Mouse (Mus musculus) left cerebral cortex, adult 8-10 months (tissue): Measurements from ENCODE around the gene Rps25. TPM values are rescaled to one million over a fixed set of nuclear protein-coding genes. Genes with fewer than 3 reads are reported as not detected.
"Not testable (repeated sequence)": the region's sequence is repeated elsewhere in the genome, so short reads cannot be mapped to it uniquely, and the experiment has no call there.

Experiments
- DNase-seq, 2 experiments: peaks; one replicate each; pipeline ENCODE4 v3.0.0; 2022; ENCODE audit warnings: low spot score in 2 of 2
- total RNA-seq, 4 experiments: library from RNA; stranded (reverse); gene quantifications; 2 replicates each; pipeline ENCODE4 v1.2.4; 2022

The Rps25 gene
- 100 to 1,000 TPM; 768 to 851 (median 802) TPM for total RNA-seq

DNA sequence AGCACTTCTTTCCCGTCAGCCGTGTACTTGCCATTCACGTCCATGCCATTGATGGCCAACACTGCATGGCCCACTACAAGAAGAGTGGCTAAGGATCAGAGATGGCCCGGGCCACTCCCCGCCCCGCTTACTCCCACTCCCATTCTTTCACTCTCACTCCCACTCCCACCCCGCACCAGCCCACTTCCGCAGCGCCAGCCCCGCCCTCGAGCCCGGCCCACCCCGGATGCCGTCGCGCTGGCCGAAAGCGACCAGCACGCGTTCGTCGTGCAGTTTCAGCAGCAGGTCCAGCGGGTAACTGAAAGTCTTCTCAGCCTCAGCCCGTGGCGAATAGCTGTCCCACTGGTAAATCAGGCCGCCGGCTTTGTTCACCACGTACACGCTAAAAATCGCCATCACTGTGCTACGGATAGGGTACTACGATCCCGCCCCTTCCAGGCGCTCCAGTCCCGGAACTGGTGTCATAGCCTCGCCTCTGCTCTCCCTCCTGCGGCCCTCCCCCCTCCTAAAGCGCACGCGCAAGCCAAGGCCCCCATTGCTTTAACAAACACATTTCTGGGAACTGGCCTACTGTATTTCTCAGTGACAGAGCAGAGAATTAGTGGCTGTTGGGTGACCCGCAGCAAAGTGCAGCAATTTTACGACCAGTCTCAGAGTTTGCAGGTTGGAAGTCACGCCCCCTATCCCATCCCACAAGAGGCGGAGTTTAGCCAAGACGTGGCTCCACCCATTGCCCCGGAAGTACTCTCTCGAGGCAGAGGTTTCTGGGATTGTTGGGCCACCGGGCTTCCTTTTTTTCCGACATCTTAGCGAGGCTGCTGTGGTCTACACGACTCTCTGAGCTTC is at the start of gene Rps25, which contains the start of gene Trappc4:
Gene Rps25, plus strand, starts transcription at position 234 of the 846 bp plus-strand sequence.
Gene Trappc4, minus strand, starts transcription at position 695 of the 846 bp plus-strand sequence.
- peak; percentile 89 for DNase-seq

DNA sequence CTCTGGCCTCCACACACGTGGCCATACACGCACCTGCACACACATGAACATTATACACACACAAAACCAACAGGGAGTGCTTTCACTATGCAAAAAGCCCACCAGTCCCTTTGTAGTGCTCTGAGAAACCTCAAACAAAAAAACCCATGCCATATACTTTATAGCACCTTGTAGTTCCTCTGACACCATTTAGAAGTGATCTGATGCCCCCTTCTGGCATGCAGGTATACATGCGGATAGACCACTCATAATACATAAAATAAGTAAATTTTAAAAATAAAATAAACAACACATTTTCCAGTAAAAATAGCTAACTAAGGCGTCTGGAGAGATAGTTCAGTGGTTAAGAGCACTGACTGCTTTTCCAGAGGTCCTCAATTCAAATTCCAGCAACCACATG is 49.7 kb upstream of the Rps25 start:
- DNase-seq: no peak

DNA sequence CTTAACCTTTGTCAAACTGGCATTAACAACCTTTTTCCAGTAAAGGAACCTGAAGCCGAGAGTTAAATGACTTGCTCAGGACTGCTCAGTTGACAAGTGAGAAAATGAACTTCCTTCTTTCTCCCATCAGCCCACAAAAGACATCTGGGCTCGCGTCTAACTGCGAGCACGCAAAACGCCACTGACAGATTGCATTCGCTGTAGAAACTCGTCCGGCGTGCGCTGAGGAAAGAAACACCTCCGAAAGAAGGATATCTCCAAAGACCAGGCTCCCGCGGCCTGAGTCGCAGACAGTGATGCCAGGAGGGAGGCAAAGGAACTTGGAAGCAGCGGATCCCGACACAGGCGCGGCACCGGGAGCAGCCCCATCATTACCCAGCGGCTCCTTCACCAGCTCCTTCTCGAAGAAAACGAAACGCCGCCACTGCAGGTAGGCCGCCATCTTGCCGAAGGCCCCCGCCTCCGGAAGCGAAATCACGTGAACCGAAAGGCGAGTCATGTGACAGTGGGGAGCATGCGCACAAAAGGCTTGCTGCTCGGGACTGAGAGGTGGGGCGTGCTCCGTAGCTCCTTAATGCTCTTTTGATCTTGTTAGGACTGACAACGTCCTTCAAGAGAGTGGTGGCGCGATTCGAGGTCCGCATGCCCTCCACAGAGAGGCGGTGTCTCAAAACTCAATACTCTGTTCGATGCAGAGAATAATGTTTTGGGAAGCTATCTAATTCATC is 45.6 kb upstream of the Rps25 start, which contains the start of gene Vps11:
Gene Vps11, minus strand, starts transcription at position 481 of the 728 bp plus-strand sequence.
- peak; percentile 89 to 91 for DNase-seq

DNA sequence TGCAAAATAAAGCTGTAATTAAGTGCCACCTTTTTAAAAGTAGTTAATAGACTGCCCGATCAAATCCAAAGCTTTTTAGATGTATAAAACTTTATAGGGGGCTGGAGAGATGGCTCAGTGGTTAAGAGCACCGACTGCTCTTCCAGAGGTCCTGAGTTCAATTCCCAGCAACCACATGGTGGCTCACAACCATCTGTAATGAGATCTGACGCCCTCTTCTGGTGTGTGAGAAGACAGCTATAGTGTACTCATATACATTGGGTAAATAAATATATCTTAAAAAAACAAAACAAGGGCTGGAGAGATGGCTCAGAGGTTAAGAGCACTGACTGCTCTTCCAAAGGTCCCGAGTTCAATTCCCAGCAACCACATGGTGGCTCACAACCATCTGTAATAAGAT is 45.0 kb upstream of the Rps25 start:
- not testable (repeated sequence) for DNase-seq

DNA sequence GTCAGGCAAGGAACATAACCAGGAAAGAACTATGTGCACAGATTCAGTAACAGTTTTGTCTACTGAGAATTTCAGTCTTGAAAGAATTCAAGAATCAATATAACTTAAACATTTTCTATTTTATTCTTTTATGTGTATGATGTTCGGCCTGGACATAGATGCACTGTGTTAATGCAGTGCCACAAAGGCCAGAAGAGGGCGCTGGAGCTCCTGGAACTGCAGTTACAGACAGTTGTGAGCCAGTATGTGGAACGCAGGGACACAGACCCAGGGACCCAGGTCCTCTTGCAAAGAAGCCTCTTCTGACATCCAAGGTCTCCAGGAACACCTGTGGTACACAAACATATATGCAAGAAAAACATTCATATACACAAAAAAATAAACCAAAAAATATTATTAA is 42.5 kb upstream of the Rps25 start:
- no peak for DNase-seq

DNA sequence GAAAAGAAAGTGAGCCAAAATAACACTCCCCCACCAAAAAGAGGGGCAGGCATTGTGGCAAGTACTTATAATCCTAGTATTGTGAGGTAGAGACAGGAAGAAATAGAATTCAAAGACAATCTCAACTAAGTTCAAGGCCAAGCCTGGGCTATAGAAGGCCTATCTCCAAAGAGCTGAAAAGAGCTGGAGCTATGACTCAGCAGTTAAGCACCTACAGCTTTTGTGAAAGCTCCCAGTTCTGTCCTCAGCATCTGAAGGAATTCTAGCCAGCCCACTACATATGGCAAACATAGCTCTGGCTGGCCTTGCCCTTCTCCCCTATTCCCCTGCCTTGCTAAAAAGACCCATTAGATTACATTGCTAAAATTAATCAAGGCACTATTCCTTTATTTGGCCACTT is 33.6 kb upstream of the Rps25 start:
- DNase-seq: no peak

DNA sequence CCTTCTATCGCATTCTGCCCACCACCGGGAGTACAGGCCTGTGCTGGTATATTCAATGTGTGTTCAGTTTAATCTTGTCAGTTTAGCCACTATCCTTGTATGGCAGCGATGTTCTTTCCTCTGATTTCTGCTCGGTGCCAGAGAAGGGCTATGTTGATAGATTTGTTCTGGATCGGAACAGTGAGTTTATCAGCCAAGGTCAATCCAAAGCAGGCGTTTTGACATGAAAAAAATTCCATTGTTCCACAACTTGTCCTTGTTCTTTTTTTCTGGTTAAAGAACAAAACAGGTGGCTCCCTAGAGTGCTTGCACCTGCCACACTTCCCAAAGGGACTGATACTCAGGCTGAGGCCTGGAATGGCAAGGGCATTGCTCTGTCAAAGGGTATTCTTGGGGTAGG is 30.8 kb upstream of the Rps25 start:
- DNase-seq: no peak

DNA sequence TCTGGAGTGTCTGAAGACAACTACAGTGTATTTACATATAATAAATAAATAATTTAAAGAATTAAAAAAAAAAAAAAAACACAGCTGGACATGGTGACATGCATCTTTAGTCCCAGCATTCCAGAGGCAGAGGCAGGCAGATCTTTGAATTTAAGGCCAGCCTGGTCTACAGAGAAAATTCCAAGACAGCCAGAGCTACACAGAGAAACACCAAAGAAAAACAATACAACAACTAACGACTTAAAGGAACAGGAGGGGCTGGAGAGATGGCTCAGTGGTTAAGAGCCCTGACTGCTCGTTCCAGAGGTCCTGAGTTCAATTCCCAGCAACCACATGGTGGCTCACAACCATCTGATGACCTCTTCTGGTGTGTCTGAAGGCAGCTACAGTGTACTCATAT is 29.6 kb upstream of the Rps25 start:
- DNase-seq: not testable (repeated sequence)

DNA sequence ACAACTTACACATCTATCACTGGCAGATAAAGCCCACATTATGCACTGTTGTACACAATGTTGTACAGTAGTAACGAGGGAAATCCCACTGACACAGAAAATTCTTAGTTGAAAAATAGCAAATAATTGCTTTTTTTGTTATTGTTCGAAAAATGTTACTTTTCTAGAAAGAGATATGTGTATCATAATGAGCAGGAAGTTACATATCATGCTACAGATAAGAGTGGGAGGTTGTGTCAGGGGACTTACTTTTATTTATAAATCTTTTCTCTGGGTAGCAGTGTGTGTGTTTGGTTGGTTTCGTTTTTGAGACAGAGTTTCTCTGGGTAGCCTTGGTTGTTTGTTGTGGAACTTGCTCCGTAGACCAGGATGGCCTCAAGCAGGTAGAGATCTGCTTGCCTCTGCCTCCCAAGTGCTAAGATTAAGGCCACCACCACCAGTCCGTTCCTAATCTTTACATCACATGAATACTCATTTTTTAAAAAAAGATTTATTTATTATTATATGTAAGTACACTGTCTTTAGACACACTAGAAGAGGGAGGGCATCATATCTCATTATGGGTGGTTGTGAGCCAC is 28.7 kb upstream of the Rps25 start:
- no peak for DNase-seq

DNA sequence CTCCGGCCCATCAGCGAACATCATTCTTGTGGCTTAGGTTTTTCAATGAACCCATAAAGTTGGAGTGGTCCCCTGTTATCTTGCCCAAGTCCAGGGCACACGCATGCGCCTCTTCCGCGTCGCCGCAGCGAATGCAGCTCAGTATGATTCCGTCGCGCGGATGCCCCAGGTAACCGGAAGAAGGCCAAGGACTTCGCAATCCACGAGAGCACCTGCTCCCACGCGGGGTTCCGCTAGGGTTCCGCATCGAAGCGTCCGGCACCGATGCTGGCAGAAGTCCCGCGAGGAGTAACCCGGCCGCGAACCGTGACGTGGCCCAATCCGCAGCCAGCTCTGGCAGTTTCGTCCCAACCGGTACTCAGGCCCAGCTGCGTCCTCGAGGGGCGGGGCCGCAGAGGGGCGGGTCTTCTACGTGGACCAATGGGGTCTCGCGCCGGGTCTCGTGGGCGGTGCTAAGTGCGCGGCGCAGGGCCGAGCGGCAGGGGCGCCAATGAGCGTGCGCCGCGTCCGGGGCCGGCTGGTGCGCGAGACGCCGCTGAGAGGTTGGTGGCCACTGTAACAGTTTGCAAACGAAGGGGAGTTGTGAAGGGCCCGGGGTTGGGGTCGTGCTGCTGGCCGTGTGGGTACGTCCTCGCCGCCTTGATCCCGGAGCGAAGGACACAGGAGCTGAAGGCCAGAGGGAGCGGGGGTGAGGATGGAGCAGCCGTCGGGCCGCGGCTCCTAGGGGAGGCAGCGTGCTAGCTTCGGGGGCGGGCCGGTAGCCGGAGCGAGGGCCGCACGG is 27.7 kb upstream of the Rps25 start, which contains the start of gene Hyou1:
Gene Hyou1, plus strand, starts transcription at position 437 of the 781 bp plus-strand sequence.
- peak; percentile 98 for DNase-seq

DNA sequence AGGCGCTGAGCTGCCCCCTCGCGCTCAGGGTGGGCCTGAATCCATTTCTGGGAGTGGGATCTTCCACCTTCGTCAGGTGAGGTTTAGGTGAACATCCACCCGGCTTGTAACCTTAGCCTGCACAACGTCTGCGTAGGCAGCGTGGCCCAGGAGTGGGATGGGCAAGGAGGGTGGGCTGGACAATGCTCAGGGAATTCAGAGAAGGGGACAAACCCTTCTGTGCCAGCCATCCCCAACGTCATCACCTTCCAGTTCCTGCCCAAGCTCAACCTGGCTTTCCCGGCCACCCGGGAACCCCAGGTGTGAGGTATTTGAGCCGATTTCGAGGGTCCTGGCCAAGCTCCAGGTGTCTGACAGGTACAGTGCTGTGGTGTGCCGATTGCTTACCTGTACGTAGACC is 27.1 kb upstream of the Rps25 start:
- DNase-seq: peak in 1 of 2 experiments; percentile 33

DNA sequence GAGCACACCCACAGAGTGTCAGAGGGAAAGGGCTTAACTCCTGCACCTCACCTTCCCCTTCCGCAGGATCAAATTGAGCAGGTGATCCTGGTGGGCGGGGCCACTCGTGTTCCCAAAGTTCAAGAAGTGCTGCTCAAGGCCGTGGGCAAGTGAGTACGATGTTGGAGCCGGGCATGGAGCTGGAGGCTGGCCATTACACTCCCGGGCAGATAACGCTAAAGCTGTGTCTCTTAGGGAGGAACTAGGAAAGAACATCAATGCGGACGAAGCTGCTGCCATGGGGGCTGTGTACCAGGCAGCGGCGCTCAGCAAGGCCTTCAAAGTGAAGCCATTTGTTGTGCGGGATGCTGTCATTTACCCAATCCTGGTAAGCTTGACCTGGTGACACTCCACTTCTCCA is 22.3 kb upstream of the Rps25 start:
- DNase-seq: no peak

DNA sequence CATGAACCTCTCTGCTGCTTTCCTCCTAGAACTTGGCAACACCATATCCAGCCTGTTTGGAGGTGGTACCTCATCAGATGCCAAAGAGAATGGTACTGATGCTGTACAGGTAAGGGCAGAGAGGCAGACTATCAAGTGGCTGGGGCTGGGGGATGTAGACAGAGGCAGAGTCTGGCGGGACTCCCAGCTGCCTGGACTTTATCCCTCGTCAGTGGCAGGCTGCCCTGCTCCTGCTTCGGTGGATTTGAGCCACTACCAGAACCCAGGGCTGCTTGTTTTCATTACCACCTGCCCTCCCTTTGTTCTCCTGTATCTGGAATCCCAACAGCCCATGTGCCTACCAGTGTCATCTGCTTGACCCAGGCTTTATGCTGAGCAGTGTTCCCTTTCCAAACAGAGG is 19.7 kb upstream of the Rps25 start:
- no peak for DNase-seq

DNA sequence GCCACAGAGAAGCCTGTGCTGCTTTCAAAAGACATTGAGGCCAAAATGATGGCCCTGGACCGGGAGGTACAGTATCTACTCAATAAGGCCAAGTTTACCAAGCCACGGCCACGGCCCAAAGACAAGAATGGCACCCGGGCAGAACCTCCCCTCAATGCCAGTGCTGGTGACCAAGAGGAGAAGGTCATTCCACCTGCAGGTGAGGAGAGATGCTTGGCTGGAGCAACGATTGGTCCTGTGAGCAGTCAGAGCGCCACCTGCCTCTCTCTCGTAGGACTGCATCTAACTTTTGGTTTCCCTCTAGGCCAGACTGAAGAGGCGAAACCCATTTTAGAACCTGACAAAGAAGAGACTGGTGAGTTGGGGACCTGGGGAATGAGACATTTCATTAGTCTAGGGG is 17.7 kb upstream of the Rps25 start:
- no peak for DNase-seq

DNA sequence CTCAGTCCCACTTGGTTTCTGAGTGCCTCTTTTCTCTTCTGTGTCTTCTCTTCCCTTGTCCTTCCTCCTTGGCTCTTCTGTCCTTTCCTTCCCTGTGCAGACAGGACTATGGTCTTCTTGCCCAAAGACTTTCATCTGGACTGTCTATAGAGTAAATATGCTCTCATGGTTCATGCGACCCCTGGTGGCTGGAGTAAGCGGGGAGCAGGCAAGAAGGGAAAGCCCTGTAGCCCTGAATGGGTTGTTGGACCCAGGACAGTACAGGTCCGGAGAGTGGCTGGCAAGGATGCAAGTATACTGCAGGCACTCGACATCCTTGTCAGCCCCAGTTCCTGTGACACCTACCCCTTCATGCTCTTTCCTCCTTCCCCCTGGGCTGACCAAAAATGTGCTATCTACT is 15.5 kb upstream of the Rps25 start:
- DNase-seq: peak in 1 of 2 experiments; percentile 31

DNA sequence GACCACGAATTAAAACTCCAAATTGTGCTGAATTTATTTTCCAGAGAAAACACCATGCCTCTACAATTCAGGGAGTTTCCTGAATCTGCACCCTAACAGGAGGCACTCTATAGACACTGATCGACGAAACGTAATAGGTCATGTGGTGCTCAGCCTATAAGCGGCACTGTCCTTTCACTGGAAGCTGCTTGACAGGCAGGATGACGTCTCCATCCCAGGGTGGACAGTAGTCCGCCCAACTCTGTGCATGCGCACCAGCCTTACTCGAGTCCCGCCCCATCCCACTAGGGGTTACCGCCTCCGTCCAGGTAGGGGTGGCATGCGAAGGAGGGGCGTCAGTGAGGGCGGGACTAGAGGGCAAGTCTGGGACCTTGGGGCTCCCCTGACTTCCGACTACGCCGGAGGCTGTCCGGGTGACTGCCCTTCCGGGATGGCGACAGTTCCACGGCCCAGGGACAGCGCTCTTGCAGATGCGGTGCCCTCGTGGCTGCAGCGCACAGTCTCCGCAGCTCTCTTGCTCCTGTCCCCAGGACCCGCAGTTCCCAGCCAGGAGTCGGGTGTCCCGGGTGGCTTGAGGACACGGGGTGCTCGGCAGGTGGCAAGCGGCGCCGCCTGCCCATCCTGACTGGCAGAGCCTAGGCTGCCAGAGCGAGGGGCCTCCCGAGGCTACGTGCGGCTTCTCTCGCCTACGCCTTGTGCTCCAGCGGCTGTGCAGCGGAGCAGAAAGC is 10.1 kb upstream of the Rps25 start, which contains the start of gene Slc37a4:
Gene Slc37a4, plus strand, starts transcription at position 169 of the 728 bp plus-strand sequence.
- DNase-seq: peak; percentile 78 to 96

DNA sequence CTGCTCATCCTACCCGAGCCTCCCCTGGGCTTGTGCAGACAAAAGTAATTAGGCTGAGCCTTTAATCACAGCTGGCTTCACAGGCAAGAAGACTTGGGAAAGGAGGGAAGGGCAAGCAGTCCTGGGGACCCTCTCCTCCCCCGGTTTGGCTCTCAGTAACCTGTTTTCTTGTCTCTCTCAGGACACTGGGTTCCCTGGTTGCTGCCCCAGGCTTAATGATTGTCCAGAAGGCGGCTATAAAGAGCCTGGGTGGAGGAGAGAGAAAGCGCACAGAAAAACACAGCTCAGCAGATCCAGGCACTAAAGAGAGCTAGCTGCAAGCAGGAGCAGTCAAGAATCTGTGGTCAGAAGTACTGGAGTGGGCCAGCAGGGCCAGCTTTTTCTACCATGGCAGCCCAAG is 8.9 kb upstream of the Rps25 start:
- DNase-seq: no peak

DNA sequence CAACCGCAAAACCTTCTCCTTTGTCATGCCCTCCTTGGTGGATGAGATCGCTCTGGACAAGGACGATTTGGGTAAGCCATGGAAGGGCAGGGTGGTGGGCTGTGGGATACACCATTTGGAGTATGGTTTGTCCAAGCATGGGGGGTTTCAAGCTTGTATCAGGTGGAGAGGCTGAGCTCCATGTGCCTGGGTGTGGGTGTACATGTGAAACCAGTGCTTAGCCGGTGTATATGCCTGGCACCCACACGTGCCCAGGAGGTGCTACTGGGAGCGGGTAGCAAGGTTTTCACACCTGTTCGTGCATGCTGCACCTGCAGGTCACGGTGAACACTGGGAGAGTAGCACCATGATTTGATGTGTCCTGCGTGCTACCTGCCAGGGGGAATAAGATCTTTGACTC is 8.4 kb upstream of the Rps25 start:
- peak in 1 of 2 experiments; percentile 29 for DNase-seq

DNA sequence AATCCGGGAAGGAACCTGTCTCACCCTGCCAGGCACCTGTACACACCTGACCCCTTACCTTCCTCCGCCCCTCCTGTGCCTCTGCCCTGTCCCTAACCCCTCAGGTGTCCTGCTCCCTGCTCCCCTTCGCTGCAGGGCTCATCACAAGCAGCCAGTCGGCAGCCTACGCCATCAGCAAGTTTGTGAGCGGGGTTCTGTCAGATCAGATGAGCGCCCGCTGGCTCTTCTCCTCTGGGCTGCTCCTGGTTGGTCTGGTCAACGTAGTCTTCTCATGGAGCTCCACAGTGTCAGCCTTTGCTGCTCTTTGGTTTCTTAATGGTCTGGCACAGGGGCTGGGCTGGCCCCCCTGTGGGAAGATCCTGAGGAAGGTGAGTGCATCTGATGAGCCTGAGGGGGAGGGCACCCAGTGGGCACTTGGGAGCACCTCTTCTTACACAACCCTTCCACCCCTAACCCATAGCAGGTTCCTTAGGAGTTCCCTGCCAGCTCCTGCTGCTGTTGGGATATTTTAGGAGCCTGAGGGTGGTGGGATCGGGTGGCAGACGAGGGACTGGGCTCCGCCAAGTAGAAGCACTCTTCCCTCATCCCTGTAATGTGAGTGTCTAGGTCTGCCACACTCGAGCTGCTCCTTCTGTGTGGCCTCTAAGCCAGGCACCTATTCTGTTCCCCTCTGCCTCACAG is 7.7 kb upstream of the Rps25 start:
- DNase-seq: no peak

DNA sequence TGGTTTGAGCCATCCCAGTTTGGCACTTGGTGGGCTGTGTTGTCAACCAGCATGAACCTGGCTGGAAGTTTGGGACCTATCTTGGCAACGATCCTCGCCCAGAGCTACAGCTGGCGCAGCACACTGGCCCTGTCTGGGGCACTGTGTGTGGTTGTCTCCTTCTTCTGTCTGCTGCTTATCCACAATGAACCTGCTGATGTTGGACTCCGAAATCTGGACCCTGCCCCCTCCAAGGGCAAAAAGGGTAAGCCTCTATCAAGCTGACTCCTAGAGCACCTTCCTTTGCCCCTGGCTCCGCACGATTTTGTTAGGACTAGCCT is 7.2 kb upstream of the Rps25 start:
- no peak for DNase-seq
